Mouse (Mus musculus) spleen, postnatal 36 days (tissue): ENCODE measurements at regions not wholly inside any gene's neighbourhood (a gene's known extent, or its start where the extent isn't known, plus 50 kb on each side); places are given as distances from the start of the nearest gene placed in this dataset.

Experiments used
- DNase-seq, 2 experiments: peaks; one replicate each; pipeline ENCODE4 v3.0.0; 2022; ENCODE audit warnings: low spot score in 2 of 2, mixed read lengths in 1 of 2

- DNase-seq: no peak
Observed at GRCm38 (mm10) chr8:115428022-115428421, 279.6 kb downstream of the Maf start.

GRCm38 (mm10) chr8:115427490-115427889, 280.1 kb downstream of the Maf start:
- no peak for DNase-seq

GRCm38 (mm10) chr8:115426543-115426942, 281.1 kb downstream of the Maf start:
- DNase-seq: no peak

- no peak for DNase-seq
Observed at GRCm38 (mm10) chr8:115425360-115425759, 282.2 kb downstream of the Maf start.

GRCm38 (mm10) chr8:115423682-115424081, 283.9 kb downstream of the Maf start:
- DNase-seq: no peak

GRCm38 (mm10) chr8:115423056-115423455, 284.5 kb downstream of the Maf start:
- no peak for DNase-seq

- no peak for DNase-seq
Observed at GRCm38 (mm10) chr8:115420536-115420935, 287.1 kb downstream of the Maf start.

GRCm38 (mm10) chr8:115420131-115420530, 287.5 kb downstream of the Maf start:
- DNase-seq: no peak

GRCm38 (mm10) chr8:115418056-115418455, 289.5 kb downstream of the Maf start:
- DNase-seq: no peak

GRCm38 (mm10) chr8:115414061-115414473, 293.5 kb downstream of the Maf start:
- DNase-seq: peak; percentile 84 to 86

GRCm38 (mm10) chr8:115411756-115412155, 295.8 kb downstream of the Maf start:
- peak; percentile 24 to 45 for DNase-seq

GRCm38 (mm10) chr8:115411061-115411460, 296.5 kb downstream of the Maf start:
- no peak for DNase-seq

- DNase-seq: no peak
Observed at GRCm38 (mm10) chr8:115410191-115410590, 297.4 kb downstream of the Maf start.

- DNase-seq: no peak
Observed at GRCm38 (mm10) chr8:115407535-115407934, 300.1 kb downstream of the Maf start.

- no peak for DNase-seq
Observed at GRCm38 (mm10) chr8:115403601-115404000, 304.0 kb downstream of the Maf start.

- DNase-seq: no peak
Observed at GRCm38 (mm10) chr8:115402471-115403197, 305.0 kb downstream of the Maf start.
